Mouse (Mus musculus): Measurements from ENCODE around the gene Ctsa. TPM values are rescaled to one million over a fixed set of nuclear protein-coding genes. Genes with fewer than 3 reads are reported as not detected.
A peak's percentile ranks its signal among the peaks of the same experiment; 100 is the strongest.
"Not testable (repeated sequence)": the region's sequence is repeated elsewhere in the genome, so short reads cannot be mapped to it uniquely, and the experiment has no call there.

Ctsa gene
- total RNA-seq (2021), result 100 to 1,000 TPM; 108 to 116 TPM

- DNase-seq, result peak; percentile 87 to 88
- intact Hi-C loops (cut with DNase I), result loop anchor here (1.0 to 5.0 kb wide), 3 partner anchors 46 to 78 kb away; partner anchors contain the start of genes Pcif1 and Zfp335
Measured at GRCm38 (mm10) chr2:164832748-164833301, at the start of gene Ctsa. Gene Ctsa (plus strand): TSS chr2:164832873.

GRCm38 (mm10) chr2:164783926-164784581, 48.6 kb upstream of the Ctsa start:
- intact Hi-C loops (cut with DNase I), result no loop called here
- DNase-seq, result no peak

DNA sequence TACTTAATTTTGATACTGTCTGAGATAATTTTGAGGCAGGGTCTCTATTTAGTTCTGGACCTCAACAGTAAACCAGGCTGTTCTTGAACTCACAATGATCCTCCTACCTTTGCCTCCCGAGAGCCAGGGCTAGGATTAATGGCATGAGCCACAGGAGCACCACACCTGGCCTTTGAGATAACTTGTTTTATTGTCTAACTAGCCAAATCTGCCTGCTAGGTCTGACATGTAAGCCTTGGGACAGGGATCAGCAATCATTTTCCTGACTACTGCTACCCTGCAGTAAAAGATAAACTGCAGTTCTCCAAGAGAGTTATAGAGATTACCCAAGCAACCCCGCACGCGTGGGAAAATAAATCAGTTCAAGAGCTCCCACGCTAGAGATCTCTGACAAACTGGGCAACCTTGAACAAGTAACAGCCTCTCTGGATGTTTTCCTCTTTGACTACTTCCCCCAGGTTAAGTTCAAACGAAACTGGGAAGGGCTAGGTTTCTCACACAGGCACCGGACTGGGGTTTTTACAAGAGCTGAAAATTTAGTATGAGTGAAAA, 47.7 kb upstream of the Ctsa start:
- intact Hi-C loops (cut with DNase I), result no loop called here
- DNase-seq, result no peak

DNA sequence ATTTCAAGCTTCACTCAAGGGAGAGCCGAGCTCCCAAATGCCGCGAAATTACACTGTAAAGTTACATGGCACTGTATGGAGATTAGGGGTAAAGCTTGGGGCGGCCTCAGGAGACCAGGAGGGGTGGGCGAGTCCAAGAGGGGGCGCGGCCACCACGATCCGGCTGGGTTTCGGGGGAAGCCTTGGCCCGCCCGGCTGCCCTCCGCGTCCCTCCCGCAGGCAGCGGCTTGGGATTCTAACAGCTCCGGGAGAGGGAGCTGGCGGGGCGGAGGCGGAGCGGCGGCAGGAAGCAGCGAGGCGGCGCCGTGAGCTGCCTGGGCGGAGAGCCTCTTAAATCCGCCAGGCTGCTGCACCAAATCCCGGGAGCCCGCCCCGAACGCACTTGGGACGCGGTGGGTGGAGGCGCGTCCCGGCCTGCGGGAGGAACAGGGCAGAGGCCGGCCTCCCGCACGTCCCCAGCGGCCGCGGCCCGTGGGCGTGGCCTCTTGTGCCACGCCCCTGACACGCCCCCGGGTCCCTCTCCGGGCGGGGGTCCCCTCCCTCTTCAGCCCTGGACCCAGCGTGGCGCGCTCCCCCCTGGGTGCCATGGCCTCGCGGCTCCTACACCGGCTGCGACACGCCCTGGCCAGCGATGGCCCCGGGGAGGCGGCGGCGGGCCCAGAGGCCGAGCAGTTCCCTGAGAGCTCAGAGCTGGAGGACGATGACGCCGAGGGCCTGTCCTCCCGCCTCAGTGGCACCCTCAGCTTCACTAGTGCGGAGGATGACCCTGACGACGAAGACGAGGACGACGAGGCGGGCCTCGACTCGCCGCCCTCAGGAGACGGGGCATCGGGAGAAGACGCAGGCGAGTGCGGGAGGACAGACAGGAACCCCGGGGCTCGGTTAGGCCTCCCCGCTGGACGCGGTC, 46.9 kb upstream of the Ctsa start, which contains the start of gene Snx21:
Gene Snx21, plus strand, starts transcription at position 343 of the 907 bp plus-strand sequence.
- DNase-seq, result peak; percentile 90 to 95
- intact Hi-C loops (cut with DNase I), result no loop called here

DNA sequence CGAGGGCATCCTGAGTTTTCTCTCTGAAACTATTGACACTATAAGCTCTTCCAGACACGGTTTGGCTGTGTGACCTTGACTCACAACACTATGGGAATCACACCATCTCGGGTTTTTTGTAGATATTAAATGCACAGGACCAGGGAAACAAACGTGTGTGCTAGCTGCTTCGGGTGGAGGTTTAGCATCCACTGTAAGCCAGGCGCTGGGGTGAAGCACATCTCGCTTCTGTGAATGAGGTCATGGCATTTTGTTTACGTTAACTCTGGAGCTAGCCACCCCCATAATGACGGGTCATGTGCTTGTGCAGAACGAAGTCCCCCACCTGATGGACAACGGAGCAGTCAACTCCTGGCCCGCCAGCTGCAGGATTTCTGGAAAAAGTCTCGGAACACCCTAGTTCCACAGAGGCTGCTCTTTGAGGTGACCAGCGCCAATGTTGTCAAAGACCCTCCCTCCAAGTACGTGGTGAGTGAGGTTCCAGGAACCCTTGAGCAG, 46.2 kb upstream of the Ctsa start:
- intact Hi-C loops (cut with DNase I), result no loop called here
- DNase-seq, result no peak

DNA sequence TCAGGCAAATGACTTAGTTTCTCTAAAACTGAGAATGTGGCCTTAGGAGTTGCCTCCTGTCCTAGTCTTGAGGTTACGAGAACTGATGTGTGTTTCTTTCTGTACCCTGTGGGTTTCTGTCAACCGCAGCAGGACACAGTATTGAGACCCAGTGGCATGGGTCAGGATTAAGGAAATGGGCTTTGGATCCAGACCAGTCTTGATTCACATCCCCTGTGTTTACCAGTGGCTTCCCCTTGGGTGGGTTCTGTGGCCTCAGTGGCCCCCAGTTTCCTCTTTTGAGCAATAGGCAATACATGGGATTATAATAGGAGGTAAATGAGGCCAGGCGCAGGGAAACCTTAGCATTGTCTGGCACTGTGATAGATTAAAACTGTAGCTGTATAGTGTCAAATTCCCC, 45.6 kb upstream of the Ctsa start:
- intact Hi-C loops (cut with DNase I), result no loop called here
- no peak for DNase-seq

- intact Hi-C loops (cut with DNase I), result no loop called here
- no peak for DNase-seq
Measured at GRCm38 (mm10) chr2:164787779-164788178, 44.9 kb upstream of the Ctsa start.

GRCm38 (mm10) chr2:164788411-164788810, 44.3 kb upstream of the Ctsa start:
- intact Hi-C loops (cut with DNase I), result no loop called here
- DNase-seq, result no peak

- no peak for DNase-seq
- intact Hi-C loops (cut with DNase I), result loop anchor here (5.0 kb wide), 1 partner anchor 198 kb away; the partner anchor contains the start of gene Eppin
Measured at GRCm38 (mm10) chr2:164790451-164790850, 42.2 kb upstream of the Ctsa start.

DNA sequence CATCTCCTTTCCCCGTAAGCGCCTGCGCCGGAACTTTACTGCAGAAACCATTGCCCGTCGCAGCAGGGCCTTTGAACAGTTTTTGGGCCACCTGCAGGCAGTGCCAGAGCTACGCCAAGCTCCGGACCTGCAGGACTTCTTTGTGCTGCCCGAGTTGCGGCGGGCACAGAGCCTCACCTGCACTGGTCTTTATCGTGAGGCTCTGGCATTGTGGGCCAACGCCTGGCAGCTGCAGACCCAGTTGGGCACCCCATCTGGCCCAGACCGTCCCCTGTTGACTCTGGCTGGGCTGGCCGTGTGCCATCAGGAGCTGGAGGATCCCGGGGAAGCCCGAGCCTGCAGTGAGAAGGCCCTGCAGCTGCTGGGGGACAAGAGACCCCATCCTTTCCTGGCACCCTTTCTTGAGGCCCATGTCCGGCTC, 40.8 kb upstream of the Ctsa start:
- intact Hi-C loops (cut with DNase I), result loop anchor here (5.0 kb wide), 1 partner anchor 200 kb away; the partner anchor contains the start of gene Eppin
- no peak for DNase-seq

- intact Hi-C loops (cut with DNase I), result loop anchor here (5.0 kb wide), 1 partner anchor 200 kb away; the partner anchor contains the start of gene Eppin
- DNase-seq, result no peak
Measured at GRCm38 (mm10) chr2:164792400-164793190, 40.1 kb upstream of the Ctsa start.

DNA sequence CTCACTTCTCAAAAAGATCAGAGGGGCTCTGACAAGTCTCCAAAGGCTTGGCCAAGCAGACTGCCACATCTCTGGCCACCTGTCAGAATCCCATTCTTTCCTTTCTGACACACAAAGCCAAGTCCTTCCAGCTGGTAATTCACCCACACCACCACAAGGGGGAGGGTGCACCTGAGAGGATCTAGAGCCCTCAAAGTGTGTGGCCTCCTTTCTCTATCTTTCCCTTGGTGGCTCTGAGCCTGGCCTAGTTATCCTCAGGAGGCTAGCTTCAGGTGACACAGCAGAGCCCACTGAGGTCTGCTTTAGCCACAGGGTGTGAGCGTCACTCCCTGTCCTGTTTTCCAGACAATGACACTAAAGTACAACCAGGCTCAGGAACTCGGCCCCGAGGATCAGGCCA, 39.4 kb upstream of the Ctsa start:
- DNase-seq, result peak; percentile 64 to 78
- intact Hi-C loops (cut with DNase I), result loop anchor here (5.0 kb wide), 1 partner anchor 201 kb away; the partner anchor contains the start of gene Eppin

DNA sequence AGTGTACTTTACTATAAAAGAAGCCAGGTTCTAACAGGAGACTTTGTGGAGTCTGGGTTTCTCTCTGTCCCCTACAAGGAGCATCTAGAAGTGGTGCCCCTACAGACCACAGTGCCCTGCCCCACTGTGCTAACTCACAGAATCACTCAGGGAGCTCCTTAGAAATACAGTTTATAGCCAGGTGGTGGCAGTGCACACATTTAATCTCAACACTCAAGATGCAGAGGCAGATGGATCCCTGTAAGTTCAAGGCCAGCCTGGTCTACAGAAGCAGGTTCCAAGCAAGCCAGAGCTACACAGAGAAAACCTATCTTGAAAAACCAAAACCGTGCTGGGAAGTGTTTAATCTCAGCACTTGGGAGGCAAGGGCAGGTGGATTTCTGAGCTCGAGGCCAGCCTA, 38.9 kb upstream of the Ctsa start:
- intact Hi-C loops (cut with DNase I), result loop anchor here (2.0 to 5.0 kb wide), 2 partner anchors 113 to 201 kb away; partner anchors contain the start of gene Eppin
- DNase-seq, result peak in 1 of 2 experiments; percentile 33

GRCm38 (mm10) chr2:164794293-164794692, 38.4 kb upstream of the Ctsa start:
- DNase-seq, result peak; percentile 89 to 93
- intact Hi-C loops (cut with DNase I), result loop anchor here (2.0 to 5.0 kb wide), 2 partner anchors 113 to 202 kb away; partner anchors contain the start of gene Eppin

GRCm38 (mm10) chr2:164795868-164796267, 36.8 kb upstream of the Ctsa start:
- intact Hi-C loops (cut with DNase I), result loop anchor here (2.0 kb wide), 1 partner anchor 115 kb away; no protein-coding TSS in a partner anchor
- no peak for DNase-seq

- intact Hi-C loops (cut with DNase I); DNase-seq: not testable (repeated sequence)
Measured at GRCm38 (mm10) chr2:164798554-164798953, 34.1 kb upstream of the Ctsa start.

DNA sequence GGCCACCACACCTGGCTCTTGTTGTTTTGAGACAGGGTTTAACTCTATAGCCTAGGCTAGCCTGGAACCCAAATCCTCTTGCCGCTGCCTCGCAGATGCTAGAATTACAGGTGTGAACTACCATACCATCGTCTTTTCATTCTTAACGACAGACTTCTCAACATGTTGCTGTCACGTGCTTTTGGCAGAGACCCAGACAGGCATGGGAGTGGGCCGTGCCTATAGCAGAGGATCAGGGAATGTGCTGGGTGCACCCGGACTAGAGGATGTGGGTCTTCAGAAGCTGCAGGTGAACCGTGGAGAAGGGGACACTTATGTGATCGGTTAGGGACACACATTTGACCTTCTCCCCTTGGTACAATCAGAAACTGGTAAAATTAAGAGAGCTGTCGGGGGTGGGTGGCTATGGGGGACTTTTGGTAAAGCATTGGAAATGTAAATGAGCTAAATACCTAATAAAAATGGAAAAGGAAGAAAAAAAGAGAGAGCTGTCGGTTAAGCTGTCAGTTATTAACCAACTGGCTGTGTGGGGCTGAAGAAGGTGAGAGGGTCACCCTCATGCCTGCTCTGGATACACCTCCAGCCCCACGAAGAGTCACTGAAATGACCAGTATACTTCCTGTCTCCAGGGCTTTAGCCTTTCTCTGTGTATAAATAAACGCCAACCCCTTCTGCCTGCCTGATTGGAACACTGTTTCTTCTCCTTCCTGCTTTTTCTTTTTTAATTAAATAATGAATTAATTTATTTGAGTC, 32.2 kb upstream of the Ctsa start:
- intact Hi-C loops (cut with DNase I), result no loop called here
- DNase-seq, result no peak

- no peak for DNase-seq
- intact Hi-C loops (cut with DNase I), result no loop called here
Measured at GRCm38 (mm10) chr2:164803201-164803920, 29.3 kb upstream of the Ctsa start.

Measured in heart, postnatal 10 days (tissue).